Mouse (Mus musculus) bone marrow, adult 2 months (tissue): ENCODE data around the gene Plpp3.

ENCODE experiments used
- CTCF ChIP-seq: fragments of 200-500 bp; IDR thresholded peaks from 2 replicates; pipeline ENCODE4 v1.5.1; 2011; ENCODE audit warnings: low read length, control low read depth; ENCODE audit not compliant: control insufficient read depth, insufficient read depth
- POLR2A ChIP-seq: fragments of 200-500 bp; IDR thresholded peaks from 2 replicates; pipeline ENCODE4 v1.6.1; 2011; ENCODE audit warnings: low read depth, mild to moderate bottlenecking, control low read depth, low read length, borderline replicate concordance; ENCODE audit not compliant: control insufficient read depth

- TF ChIP-seq POLR2A (no peak), CTCF (no peak)
Observed at GRCm38 (mm10) chr4:105159531-105159870, 2.4 kb downstream of the Plpp3 start.
